Mouse (Mus musculus) T-helper 2 cell (primary cell): ENCODE results near the gene Gm15319.
"Not testable (repeated sequence)": the region's sequence is repeated elsewhere in the genome, so short reads cannot be mapped to it uniquely, and the experiment has no call there.

Experiments used
- in situ Hi-C: fragments of 300-600 bp; cut with MboI, MseI; formaldehyde crosslinking; loops from one replicate; pipeline ENCODE4 v1.15.1; 2025; ENCODE audit warnings: high pct_unique_total_duplicates

The Gm15319 gene

DNA sequence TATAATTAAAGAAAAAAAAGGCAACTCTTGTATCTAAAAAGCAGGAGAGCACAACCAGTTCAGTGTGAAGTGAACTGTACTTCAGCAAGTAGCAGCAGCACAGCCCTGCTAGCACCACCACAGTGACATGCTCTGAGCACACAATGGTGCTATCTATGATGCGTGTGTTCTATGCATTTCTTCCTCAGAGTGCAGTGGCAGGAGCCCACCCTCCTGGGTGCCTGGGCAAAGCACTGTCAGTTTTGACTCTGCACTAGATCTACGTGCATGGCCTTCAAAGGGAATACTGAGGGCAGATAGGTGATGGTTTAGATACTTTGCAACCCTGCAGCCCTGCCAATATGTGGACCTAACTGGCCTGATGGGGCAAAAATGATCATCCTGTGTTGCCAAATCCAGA lies at the start of gene Gm15319:
Gene Gm15319, minus strand, starts transcription at position 101 of the 400 bp plus-strand sequence.
- in situ Hi-C loops: not testable (repeated sequence)

DNA sequence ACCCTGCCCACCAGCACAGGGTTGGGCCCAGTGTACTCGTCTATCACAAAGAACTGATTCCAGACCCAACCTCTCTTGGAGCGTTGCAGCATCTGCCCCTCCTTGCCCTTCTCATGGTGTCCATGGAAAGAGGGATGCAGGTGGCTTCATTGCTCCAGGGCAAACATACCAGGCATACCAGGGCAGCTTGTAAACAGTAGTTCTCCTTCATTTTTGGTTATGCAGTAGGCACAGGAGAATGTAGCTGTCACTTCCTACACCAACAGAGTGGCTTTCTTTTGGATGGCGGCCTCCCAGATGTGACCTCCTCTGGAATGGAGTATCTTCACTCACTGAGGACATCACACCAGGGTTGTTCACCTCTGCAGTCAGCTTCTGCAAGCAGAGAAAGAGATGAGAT lies 47.3 kb upstream of the Gm15319 start:
- in situ Hi-C loops: not testable (repeated sequence)

DNA sequence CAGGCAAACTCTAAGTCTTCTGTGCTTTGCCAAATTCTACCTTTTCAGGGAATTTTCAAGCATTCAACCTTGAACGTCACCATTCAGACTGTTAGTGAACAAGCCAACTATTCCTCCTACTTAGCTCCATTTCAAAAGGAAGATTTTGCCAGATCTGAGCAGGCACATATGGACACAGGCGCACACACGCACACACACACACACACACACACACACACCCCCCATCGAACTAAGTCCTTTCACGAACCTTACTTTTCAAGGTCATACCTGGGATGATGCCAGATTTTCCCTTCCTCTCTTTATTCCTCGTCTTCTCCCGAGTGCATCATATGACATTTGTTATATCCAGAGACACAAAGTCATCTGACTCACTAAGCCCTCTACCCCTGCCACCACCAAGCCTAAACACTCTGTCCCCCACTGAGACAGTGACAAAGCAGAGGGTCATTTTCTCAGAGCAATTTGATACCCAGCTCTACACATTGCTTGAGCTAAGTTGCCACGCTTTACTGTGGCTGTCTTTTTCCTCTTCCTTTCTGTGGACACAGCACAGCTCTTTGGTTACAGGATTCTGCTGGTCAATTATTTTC lies 45.5 kb upstream of the Gm15319 start:
- in situ Hi-C loops: loop anchor here (5.0 kb wide), 1 partner anchor 126 kb away; no protein-coding TSS in a partner anchor

DNA sequence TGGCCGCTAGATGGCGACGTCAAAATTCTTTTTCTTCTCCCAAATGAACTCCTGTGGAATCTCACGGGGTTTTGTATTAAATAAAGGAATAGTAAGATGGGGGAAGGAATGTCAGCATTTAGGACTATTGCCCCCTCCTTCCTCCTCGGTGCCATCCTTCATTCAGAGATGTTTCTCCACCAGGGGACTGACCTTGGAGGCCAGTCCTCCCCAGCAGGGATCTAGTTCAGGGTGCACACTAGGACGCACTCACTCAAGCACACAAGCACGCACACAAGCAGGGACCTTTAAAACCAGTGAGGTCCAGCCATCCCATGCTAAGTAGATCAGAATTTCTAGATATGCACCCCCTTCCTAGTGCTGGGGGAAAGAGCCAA lies 26.3 kb upstream of the Gm15319 start:
- in situ Hi-C loops: not testable (repeated sequence)

DNA sequence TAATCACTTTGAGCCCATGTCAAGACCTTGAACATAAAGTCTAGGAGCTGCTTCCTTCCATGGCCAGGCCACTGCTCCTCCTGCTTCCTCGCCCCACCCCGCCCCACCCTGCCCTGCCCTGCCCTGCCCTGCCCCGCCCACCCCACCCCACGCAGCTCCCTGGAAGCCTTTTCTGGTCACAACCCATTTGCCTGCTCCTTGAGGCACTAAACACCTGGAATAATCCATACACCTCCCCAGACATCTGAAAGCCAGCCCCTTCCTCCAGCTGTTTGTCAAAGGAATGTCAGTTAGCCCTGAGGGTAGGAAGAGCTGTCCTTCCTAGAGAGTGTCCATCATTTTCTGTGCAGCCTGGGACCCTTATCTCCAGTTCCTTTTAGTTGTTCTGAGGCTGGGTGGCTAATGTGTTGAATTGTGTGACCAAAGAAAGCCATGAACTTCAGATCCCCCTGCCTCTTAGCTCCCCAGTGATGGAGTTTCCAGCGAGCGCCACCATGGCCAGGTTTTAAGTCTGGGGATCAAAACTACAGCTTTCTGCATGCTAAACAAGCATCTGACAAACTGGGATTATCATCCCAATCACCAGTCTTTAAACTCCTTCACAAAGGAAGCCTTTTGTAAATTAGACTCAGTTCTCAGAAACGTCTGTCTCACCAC lies 25.8 kb upstream of the Gm15319 start:
- in situ Hi-C loops: not testable (repeated sequence)

DNA sequence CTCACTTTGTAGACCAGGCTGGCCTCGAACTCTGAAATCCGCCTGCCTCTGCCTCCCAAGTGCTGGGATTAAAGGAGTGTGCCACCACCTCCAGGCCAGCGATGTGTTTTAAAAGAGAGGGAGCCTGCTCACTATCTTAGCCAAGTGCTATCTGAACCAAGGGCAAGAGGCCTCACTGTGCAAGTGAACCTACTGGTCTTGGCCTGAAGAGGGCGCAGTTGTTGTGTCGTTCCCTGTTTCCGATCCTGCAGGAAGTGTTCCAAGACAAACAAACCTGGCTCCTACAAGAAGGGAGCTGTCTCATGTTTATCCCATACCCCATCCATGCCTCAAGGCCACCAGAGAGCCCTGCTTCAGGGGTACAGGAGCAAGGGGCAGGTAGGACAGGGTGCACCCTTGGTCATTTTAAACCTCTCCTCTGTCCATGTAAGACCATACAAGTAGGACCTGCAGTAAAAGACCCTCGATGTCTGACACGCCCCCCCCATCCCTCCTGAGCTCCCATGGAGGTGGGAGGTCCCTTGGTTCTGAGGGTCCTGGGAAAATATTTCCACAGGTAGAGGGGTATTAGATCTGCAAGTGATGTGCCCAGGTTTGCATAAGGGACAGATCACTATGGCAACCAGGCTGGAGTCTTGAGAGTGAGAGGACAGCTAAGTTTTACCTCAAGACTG lies 24.2 kb upstream of the Gm15319 start:
- in situ Hi-C loops: not testable (repeated sequence)

DNA sequence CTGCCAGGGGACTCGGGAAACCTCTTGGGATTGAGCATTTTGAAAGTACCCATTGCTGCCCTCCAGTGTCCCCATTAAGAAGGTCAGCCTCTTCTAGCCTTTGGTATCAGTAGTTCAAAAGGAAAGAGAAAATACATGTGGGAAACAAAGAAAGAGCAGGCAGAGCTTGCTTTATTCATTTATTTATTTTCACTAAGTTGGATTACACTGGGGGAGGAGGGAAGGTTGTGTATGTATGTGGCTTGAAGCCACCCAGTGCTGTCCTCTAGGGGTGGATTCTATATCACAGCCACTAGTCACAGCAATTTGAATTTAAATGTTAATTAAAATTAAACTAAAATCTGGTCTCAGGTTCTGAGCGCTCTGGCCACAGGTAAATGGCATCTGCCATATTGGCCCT lies 22.0 kb upstream of the Gm15319 start:
- in situ Hi-C loops: not testable (repeated sequence)

DNA sequence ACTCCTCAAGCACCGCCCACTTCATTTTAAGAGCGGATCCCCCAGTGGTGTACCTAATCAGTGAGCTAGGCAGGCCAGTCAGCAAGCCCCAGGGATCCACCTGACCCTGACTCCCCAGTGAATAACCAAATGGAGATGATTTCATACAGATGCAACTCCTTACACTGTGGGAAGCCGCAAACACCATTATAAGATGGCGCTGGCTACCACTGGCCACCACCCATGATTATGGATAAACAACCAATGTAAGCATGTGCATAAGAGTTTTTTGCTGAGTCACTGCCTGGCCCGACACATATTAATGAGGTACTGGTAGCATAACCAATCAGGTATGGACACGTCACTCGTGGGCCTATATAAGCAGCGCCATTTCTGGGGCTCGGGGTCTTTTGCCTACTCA lies 21.1 kb upstream of the Gm15319 start:
- in situ Hi-C loops: not testable (repeated sequence)

DNA sequence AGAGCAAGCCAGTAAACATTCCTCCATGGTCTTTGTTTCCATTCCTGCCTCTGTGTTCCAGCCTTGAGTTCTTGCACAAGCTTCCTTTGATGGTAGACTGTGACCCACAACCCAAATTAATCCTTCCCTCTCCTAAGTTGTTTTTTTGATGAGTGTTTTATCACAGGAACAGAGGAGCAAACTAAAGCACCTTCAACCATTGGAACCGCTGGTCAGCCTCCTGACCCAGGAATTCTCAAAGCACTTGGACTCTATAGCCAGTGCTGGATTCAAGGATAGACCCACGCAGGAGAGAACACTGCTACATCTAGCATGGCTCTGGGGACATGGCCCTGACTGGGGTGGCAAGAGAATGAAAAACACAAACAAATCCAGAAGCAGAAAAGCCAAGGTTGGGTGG lies 19.1 kb upstream of the Gm15319 start:
- in situ Hi-C loops: not testable (repeated sequence)

DNA sequence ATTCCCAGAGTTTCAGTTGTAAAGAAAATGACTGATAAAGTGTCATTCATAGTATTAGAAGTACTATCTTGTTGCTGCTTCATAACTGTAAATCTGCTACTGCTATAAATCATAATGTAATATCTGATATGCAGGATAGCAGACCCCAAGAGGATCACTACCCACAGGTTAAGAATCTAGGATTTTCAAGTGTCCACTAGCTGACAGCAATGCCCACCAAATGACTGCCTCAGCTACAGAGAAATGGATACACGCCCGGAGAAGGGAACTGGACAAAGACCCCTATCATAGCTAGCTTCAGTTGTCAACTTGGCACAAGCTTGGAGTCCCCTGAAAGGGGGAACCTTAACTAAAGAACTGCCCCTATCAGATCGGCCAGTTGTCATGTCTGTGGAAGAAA lies 18.6 kb upstream of the Gm15319 start:
- in situ Hi-C loops: not testable (repeated sequence)

DNA sequence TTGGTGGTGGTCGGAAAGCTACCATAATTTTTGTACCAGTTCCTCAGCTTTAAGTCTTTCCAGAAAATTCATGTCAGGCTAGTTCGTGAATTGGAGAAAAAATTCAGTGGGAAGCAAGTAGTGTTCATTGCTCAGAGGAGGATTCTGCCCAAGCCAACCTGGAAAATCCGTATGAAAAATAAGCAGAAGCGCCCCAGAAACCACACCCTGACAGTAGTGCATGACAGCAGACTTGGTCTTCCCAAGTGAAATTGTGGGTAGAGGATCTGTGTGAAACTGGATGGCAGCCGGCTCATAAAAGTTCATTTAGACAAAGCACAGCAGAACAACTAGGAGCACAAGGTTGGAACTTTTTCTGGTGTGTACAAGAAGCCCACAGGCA lies 18.2 kb upstream of the Gm15319 start:
- in situ Hi-C loops: not testable (repeated sequence)

DNA sequence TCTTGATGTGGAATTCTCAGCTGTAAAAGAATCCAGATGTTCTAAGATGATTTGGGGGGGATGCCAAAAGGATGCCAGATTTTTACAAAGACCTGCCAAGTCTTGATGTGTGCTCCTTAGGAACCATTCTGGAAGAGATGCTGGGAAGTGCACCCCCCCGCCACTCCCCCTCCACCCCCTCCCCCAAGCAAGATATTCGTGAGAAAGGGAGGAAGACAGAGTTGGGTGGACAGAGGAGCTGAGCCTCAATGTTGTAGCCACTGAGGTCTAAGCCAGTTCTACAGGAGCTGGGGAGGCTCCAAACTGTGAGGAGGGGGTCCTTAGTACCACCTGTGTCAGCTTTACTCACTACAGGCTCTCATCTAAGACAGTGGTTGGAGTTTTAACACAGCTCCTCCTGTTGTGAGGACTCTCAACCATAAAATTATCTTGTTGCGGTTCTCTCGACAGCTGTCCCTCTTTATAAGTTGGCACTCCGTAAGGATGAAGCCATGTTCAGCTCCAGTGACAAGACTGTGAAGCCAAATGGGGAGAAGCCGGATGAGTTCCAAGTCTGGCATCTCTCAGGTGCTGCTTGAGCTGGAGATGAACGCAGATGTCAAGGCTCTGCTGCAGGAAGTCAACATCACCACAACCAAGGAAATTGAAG lies 17.7 kb upstream of the Gm15319 start:
- in situ Hi-C loops: not testable (repeated sequence)

DNA sequence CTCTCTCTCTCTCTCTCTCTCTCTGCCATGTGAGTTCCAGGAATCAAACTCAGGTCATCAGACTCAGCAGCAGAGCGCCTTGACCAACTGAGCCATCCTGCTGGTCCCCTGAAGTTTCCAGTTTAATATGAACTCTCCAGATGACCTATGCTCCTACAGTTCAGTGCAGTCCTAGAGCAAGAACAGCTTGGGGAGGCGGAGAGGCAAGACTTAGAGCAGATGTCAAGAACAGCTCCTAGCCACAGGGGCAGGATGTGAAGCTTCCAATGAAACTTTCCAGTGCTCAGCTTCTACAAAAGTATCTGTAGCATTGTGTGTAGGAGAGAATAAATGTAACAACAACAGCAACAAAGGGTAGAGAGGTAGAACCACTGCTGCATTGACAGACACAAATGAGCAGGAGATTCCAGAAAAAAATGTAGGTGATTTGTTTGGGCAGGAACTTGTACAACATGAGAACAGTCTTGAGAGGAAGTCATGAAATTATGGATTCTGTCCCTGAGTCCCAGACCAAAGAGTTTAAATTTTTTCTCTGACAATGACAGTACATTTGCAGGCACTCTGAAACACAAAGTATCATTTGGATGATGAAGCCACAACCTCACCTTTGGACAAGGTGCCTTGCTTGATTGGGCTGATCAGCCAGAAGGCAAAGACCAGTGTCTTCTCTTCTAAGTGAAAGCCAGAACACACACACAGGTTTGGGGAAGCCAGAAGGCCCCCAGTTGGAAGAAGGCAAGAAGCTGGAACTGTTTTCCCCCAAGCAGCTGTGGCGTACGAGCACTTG lies 16.8 kb upstream of the Gm15319 start:
- in situ Hi-C loops: loop anchor here (5.0 kb wide), 1 partner anchor 432 kb away; no protein-coding TSS in a partner anchor

DNA sequence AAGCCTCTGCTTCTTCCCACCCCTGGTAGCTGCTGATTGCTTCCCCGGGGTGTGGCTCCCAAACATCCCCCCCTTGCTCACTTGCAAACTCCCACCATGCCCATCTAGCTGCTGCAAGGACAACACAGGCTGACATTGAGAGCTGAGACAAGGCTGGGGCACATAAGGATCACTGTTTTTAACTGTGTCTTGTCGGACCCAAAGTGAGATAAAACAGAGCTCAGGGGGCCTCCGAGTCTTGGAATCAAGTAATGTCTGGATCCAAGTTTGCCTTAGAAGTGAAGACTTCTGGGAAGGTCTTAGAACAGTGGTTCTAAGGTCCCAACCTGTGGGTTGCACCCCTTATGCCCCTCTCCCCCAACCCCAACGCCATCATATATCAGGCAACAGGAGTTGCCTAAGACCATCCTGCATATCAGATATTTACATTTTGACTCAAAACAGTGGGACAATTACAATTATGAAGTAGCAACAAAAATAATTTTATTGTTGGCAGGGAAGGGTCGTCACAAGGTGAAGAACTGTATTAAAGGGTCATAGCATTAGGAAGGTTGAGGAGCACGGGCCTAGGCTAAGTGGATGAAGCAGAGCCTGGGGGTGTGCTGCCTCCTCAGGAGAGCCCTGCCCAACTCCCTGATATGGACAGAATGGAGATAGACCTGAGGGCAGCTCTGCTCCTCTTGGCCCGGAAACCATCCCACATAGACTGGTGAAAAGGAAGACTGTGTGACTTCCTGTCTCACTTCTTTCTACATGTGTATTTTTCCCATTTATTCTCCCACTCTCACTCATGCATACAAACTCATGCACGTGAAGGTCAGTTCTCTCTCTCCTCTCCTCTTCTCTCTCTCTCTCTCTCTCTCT lies 16.0 kb upstream of the Gm15319 start:
- in situ Hi-C loops: loop anchor here (5.0 kb wide), 1 partner anchor 433 kb away; no protein-coding TSS in a partner anchor

DNA sequence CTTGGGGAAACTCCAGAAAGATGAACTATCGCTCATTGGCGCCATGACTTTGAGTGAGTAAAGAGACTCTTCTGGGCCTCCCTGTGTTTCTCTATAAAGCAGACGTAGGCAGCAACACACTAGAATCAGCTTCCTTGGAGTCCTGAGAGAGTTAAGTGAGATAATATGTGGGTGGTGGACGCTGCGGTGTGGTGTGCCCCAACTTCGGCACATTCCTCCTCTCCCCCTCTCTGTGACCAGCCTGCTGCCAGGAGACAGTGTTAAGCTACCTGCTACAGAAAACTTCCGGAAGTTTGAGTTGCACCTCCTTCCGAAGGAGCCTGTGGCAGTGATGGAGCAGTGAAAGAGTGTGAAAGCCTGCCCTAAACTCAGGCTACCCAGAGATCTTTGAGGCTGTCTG lies 15.3 kb upstream of the Gm15319 start:
- in situ Hi-C loops: loop anchor here (5.0 kb wide), 1 partner anchor 434 kb away; no protein-coding TSS in a partner anchor

DNA sequence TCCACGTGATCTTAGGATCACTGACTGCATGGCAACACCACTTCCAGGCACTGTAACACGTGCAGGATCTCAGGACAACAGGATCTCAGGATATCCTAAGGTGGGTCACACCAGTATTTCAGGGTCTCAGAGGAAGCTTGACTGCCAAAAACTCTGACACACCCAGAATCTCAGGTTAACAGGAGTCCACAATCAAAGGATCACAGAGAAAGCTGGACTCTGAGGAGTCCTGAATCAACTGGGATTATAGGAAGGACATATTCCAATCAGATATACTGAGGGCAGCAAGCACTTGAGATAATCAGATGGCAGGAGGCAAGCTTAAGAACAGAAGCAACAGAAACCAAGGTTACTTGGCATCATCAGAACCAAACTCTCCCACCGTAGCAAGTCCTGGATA lies 12.7 kb upstream of the Gm15319 start:
- in situ Hi-C loops: loop anchor here (5.0 kb wide), 1 partner anchor 437 kb away; no protein-coding TSS in a partner anchor

DNA sequence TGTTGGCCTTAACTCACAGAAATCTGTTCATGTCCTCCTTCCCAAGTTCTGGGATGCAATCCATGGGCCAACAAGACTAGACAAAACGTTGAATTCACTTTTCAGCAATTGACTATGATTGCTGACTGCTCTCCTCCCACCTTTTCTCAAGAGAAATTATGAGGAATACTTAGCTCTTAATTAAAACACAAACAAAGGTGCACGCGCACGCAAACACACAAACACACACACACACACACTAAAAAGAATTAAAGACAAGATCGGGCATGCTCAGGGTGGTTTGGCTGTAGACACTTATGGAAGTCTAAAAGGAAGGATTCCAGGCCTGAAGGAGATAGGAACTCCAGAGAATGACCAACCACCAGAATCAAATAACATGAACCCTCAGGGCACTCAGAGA lies 6.6 kb downstream of the Gm15319 start:
- in situ Hi-C loops: not testable (repeated sequence)

DNA sequence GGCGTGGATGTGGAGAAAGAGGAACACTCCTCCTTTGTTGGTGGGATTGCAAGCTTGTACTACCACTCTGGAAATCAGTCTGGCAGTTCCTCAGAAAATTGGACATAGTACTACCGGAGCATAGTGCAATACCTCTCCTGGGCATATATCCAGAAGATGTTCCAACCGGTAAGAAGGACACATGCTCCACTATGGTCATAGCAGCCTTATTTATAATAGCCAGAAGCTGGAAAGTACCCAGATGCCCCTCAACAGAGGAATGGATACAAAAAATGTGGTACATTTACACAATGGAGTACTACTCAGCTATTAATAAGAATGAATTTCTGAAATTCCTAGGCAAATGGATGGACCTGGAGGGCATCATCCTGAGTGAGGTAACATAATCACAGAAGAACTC lies 9.4 kb downstream of the Gm15319 start:
- in situ Hi-C loops: loop anchor here (5.0 kb wide), 1 partner anchor 441 kb away; no protein-coding TSS in a partner anchor

DNA sequence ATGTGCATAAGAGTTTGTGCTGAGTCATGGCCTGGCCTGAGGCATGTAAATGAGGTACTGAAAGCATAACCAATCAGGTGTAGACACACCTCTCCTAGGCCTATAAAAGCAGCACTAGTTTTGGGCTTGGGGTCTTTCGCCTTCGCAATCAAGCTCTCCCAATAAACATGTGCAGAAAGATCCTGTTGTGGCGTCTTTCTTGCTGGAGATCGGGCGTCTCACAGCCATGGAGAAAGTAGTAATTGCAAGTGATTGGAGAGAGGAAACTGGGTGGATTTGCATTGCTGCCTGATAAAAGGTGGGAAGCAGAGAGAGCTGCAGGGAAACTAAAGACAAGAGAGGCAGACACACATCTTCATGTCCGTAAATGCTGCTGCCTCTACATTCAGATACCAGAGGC lies 60.3 kb downstream of the Gm15319 start:
- in situ Hi-C loops: loop anchor here (5.0 to 10.0 kb wide), 3 partner anchors 122 to 528 kb away; no protein-coding TSS in a partner anchor

DNA sequence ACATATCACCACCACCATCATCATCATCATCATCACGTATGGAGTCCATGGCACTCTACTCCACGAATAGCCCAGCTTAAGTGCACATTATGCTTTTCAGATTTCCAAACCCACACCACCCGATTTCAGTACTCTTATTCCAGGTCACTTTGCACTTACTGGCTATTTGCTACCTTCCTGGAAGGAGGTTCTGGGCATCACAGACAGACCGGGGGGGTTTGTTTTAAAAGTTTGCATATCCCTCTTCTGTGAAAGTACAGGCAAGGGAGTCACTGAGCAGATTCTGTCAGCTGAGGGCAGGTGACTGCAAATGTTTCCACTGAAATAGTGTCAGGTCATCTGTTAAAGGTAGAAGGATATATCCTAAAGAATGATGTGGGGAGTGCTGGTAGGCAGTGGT lies 63.0 kb downstream of the Gm15319 start:
- in situ Hi-C loops: loop anchor here (5.0 to 10.0 kb wide), 3 partner anchors 125 to 525 kb away; no protein-coding TSS in a partner anchor
